Mouse (Mus musculus) testis, postnatal 14 days (tissue): ENCODE results near the gene Sp3.
"Not testable (repeated sequence)": the region's sequence is repeated elsewhere in the genome, so short reads cannot be mapped to it uniquely, and the experiment has no call there.

ENCODE experiments used
- DNase-seq: peaks from one replicate; pipeline ENCODE4 v3.0.0; 2021; ENCODE audit warnings: low spot score

Sp3 gene

DNA sequence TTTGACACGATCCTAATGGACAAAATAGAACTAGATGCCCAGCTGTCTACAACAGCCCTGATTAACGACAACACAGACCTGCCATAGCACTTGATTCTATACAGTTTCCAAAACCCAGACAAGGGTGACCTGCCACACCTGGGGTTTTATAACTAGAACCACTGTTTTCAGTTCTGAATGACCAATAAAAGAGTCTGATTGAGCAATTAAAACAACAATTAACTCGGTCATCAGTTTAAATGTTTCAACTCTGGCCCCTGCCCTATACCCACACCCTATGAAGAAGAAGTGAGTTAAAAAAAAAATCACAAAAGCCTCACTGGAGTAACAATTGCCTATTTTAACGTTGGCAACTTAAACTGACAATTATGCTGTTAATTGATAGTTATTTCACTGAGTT, 64.1 kb downstream of the Sp3 start:
- no peak for DNase-seq

- DNase-seq, result no peak
These were observed 64.9 kb downstream of the Sp3 start for GRCm38 (mm10) chr2:72915245-72915930.

GRCm38 (mm10) chr2:72913458-72913760, 66.8 kb downstream of the Sp3 start:
- no peak for DNase-seq

GRCm38 (mm10) chr2:72912708-72913457, 67.4 kb downstream of the Sp3 start:
- DNase-seq, result no peak

GRCm38 (mm10) chr2:72911527-72911926, 68.7 kb downstream of the Sp3 start:
- no peak for DNase-seq

DNA sequence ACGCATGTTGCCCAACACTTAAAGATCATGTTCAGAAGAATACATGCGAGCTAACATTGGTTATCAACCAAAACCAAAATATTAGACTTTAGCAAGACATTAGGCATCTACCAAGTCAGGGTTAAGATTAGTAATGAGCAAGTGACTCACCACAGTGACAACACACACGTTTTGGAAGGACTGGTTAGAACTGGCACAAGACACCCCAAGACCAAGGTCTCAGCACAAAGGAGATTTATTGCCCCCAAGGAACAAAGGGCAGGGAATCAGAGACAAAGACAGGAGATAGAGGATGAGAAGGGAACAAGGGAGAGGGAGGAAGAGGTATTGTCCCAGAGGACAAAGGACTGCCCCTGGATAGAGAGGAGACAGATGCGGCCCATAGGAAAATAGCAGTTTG, 71.2 kb downstream of the Sp3 start:
- DNase-seq, result no peak

DNA sequence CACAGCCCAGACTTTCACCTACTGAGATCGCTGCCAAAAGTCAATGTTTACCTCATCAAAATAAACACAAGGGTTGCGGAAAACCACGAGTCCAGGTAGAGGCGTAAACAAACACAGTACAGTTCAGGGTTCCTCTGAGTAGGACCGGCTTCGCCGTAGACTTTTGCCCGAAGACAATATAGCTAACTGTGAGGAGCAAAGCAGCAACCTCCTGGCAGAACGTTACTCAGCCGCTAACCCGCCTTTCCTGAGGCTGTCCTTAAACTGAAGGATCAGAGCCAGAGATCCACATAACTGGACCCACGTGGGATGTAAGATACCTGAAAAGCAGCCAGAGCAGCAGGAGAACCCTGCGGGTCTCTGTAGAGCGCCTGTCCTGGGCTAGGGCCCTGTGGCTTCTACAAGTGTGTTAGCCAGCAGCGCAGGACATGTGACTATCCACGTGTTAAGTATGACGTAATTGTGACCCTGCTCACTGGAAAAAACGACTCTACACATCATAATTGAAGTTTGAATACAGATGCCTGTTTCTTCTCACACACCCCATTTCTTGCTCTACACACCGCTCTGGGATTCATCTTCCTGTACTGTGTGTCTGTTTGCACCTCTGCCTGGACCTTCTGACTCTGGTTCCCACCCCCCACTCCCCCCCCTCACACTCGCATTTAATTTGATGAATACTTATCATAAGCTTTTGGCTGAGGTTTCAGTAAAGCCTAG, 71.9 kb downstream of the Sp3 start:
- DNase-seq, result no peak

- no peak for DNase-seq
These were observed 73.5 kb downstream of the Sp3 start for GRCm38 (mm10) chr2:72906745-72907144.

DNA sequence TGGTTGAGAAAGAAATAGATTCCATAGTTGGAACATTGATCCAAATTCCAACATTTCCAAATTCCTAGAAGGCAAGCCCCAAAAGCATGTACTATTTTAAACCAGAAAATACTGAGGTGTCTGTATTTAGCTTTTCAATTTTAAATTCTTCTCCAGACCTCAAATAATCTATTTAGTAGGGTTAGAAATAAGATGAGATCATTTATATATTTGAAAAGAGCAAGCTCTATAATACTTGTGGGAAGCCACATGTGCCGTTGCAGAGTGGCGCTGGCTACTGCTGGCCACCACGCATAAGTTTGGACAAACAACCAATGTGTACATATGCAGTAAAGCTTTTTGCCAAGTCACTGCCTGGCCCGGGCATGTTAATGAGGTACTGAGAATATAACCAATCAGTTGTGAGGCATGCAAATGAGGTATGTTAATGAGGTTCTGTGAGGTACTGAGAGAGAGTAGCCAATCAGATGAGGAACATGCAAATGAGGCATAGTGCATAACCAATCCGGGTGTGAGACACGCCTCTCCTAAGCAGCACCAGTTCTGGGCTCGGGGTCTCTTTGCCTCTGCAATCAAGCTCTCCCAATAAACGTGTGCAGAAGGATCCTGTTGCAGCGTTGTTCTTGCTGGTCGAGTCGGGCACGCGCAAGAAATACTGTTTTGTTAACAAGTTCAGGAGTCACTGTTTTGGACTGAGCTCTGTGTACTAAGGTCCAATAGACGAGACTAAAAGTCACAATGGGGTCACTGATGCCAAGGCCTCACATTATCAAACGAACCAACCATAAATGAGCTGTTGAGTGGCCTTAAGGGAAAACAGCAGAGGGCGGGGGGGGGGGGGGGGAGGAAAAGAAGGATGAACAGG, 77.2 kb downstream of the Sp3 start:
- not testable (repeated sequence) for DNase-seq

DNA sequence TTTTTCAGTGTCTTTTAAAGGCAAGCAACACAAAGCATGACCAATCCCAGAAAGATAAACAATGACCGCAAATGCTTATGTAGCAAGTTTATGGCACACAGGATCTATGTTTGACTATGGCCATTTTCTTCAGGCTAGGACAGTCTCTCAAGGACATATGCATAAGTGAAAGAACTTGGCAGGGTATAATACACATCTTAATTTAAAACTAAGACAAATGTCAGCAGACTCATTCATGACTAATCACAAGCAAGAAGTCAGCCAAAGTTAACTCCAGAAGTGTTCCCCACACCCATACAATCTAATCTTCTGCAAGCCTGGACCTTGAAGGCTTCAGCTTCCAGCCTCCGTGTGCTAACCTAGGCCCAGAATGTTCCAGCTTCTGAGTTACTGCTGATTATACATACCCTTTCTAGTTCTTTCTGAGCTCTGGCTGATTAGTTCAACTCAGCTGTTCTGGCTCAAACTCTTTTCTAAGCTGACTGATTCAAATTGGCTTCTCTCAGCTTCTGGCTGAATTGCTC, 81.4 kb downstream of the Sp3 start:
- DNase-seq, result no peak

- DNase-seq, result no peak
These were observed 82.0 kb downstream of the Sp3 start for GRCm38 (mm10) chr2:72898094-72898781.

- DNase-seq, result no peak
These were observed 90.4 kb downstream of the Sp3 start for GRCm38 (mm10) chr2:72889806-72890205.
